1 mouse cellular context compared by ENCODE assay signal in genomic region chrX:17571621-17572459, GRCm38 (mm10).
A peak's percentile ranks its signal among the peaks of the same experiment; 100 is the strongest.
TF ChIP-seq lines count a peak whose summit lies in the region.

Gene Fundc1, minus strand, starts transcription at chrX:17572325.

TF ChIP-seq in MEL, 35 proteins besides CTCF, POLR2A, EP300 and RAD21 (continued from another document):
- TF ChIP-seq USF2 (IDR thresholded peaks at IDR 0.05; ENCODE audit: borderline replicate concordance in 1 of 2, insufficient read depth in 1 of 2, low read depth in 1 of 2, low read length in 2 of 2), result no peak
- 0 out of 2 replicates have a peak, but pooled peaks have one; percentile 30 for TF ChIP-seq TCF12 (IDR thresholded peaks at IDR 0.05; ENCODE audit: low read depth, low read length)
- no peak for TF ChIP-seq JUND (IDR thresholded peaks at IDR 0.05; ENCODE audit: low read depth, low read length)
- TF ChIP-seq NELFE (IDR thresholded peaks at IDR 0.05; ENCODE audit: low read depth, low read length), result peak; percentile 52
